Mouse (Mus musculus) forebrain, embryonic 11.5 days (tissue): Measurements from ENCODE around the gene Rbpms2. TPM values are rescaled to one million over a fixed set of nuclear protein-coding genes. Genes with fewer than 3 reads are reported as not detected.

Source experiments
- ATAC-seq: fragments of 200-750 bp; cut with Nextera tagmentation; replicated peaks from 2 replicates; pipeline ENCODE4 v1.8.0; 2017; ENCODE audit warnings: moderate TSS enrichment; ENCODE audit not compliant: low FRiP score
- DNase-seq: peaks from one replicate; pipeline ENCODE4 v3.0.0-alpha.2; 2017; ENCODE audit warnings: low spot score
- H3K27ac ChIP-seq: fragments of 300-500 bp; sonication (generic); 2 replicates; pipeline ENCODE4 v1.5.1; 2014; ENCODE audit warnings: low read depth, low read length
- H3K27me3 ChIP-seq: fragments of 300-500 bp; sonication (generic); 2 replicates; pipeline ENCODE4 v1.6.1; 2014; ENCODE audit warnings: mild to moderate bottlenecking, low read length, mixed read lengths; ENCODE audit not compliant: control insufficient read depth, insufficient read depth
- H3K36me3 ChIP-seq: fragments of 300-500 bp; sonication (generic); 2 replicates; pipeline ENCODE4 v1.6.1; 2014; ENCODE audit warnings: mild to moderate bottlenecking, low read length, moderate library complexity, mixed read lengths; ENCODE audit not compliant: control insufficient read depth, insufficient read depth
- H3K4me1 ChIP-seq: fragments of 300-500 bp; sonication (generic); replicated peaks from 2 replicates; pipeline ENCODE4 v1.6.1; 2014; ENCODE audit warnings: low read length, mixed read lengths; ENCODE audit not compliant: control insufficient read depth, insufficient read depth
- H3K4me2 ChIP-seq: fragments of 300-500 bp; sonication (generic); 2 replicates; pipeline ENCODE4 v1.6.1; 2014; ENCODE audit warnings: low read depth, mild to moderate bottlenecking, low read length, moderate library complexity, mixed read lengths; ENCODE audit not compliant: severe bottlenecking
- H3K4me3 ChIP-seq: fragments of 300-500 bp; sonication (generic); 2 replicates; pipeline ENCODE4 v1.5.1; 2014; ENCODE audit warnings: low read depth, low read length
- H3K9ac ChIP-seq: fragments of 300-500 bp; sonication (generic); 2 replicates; pipeline ENCODE4 v1.6.1; 2014; ENCODE audit warnings: low read length
- H3K9me3 ChIP-seq: fragments of 300-500 bp; sonication (generic); 2 replicates; pipeline ENCODE4 v1.6.1; 2016; ENCODE audit warnings: low read length, mixed read lengths; ENCODE audit not compliant: control insufficient read depth
- WGBS: fragments of 180-500 bp; shearing (Covaris S2); extraction: QIAGEN DNeasy Blood & Tissue Kit; methylation state at CpG from one replicate; pipeline ENCODE4 v1.1.7; 2014; 5-methylcytosine and 5-hydroxymethylcytosine counted together
- polyA plus RNA-seq: library from polyadenylated mRNA; unstranded; fragments of >200 nt; fragmentation: Nextera tagmentation; extraction: Ambion mirVana; gene quantifications from 2 replicates; pipeline ENCODE4 v1.2.1, GENCODE M21; 2014

Rbpms2 gene
- polyA plus RNA-seq: 20.3 and 23.6 TPM in 2 replicates

- 1% methylated on average over 38 of the region's 40 CpGs for WGBS
- Histone ChIP-seq H3K27ac (no peak within 1 kb of the TSS), H3K36me3 (no peaks in the 10 kb centered on the region), H3K4me3 (peak within 1 kb of the TSS; percentile 60), H3K27me3 (peaks cover 31% of the 10 kb centered on the region), H3K4me2 (peak within 1 kb of the TSS; percentile 100), H3K9ac (peak within 1 kb of the TSS; percentile 68), H3K4me1 (peaks cover 15% of the 10 kb centered on the region), H3K9me3 (no peaks in the 10 kb centered on the region)
- ATAC-seq: no peak
- DNase-seq: peak; percentile 64
These were observed at the start of gene Rbpms2 for GRCm38 (mm10) chr9:65629025-65629766. TSS of gene Rbpms2 (plus strand) at chr9:65629648.

GRCm38 (mm10) chr9:65579781-65580371, 49.6 kb upstream of the Rbpms2 start, which contains the start of gene Plekho2:
TSS of gene Plekho2 (minus strand) at chr9:65580040.
- peak; percentile 100 for DNase-seq
- Histone ChIP-seq H3K36me3 (no peaks in the 10 kb centered on the region), H3K9me3 (no peaks in the 10 kb centered on the region), H3K27me3 (no peaks in the 10 kb centered on the region), H3K4me2 (peak within 1 kb of the TSS; percentile 62), H3K4me1 (peaks cover 7% of the 10 kb centered on the region; the same call in 1 of the 2 replicates), H3K9ac (peak within 1 kb of the TSS; percentile 63), H3K27ac (peak within 1 kb of the TSS; percentile 64), H3K4me3 (peak within 1 kb of the TSS; percentile 45)
- WGBS: 0% methylated on average over 39 of the region's 45 CpGs
- peak; percentile 93 for ATAC-seq

GRCm38 (mm10) chr9:65580401-65581256, 48.8 kb upstream of the Rbpms2 start:
- Histone ChIP-seq H3K36me3 (no peaks in the 10 kb centered on the region), H3K9me3 (no peaks in the 10 kb centered on the region), H3K4me2 (peak overlapping the region; percentile 62), H3K4me1 (peaks cover 7% of the 10 kb centered on the region; the same call in 1 of the 2 replicates), H3K27me3 (no peaks in the 10 kb centered on the region), H3K4me3 (peak overlapping the region; percentile 45), H3K27ac (peak overlapping the region; percentile 64), H3K9ac (peak overlapping the region; percentile 44)
- WGBS: 9% methylated on average over 27 of the region's 29 CpGs
- DNase-seq (peak; percentile 85), ATAC-seq (peak; percentile 87)

GRCm38 (mm10) chr9:65583045-65583444, 46.4 kb upstream of the Rbpms2 start:
- DNase-seq: no peak
- ATAC-seq: no peak
- no peak overlapping the region for H3K27ac ChIP-seq
- no peak overlapping the region for H3K9ac ChIP-seq
- no peaks in the 10 kb centered on the region for H3K36me3 ChIP-seq
- H3K4me2 ChIP-seq: no peak overlapping the region
- H3K4me1 ChIP-seq: peaks cover 7% of the 10 kb centered on the region; the same call in 1 of the 2 replicates
- no peaks in the 10 kb centered on the region for H3K27me3 ChIP-seq
- no peak overlapping the region for H3K4me3 ChIP-seq
- WGBS: 33% methylated on average over 8 of the region's 8 CpGs
- H3K9me3 ChIP-seq: no peaks in the 10 kb centered on the region

DNA sequence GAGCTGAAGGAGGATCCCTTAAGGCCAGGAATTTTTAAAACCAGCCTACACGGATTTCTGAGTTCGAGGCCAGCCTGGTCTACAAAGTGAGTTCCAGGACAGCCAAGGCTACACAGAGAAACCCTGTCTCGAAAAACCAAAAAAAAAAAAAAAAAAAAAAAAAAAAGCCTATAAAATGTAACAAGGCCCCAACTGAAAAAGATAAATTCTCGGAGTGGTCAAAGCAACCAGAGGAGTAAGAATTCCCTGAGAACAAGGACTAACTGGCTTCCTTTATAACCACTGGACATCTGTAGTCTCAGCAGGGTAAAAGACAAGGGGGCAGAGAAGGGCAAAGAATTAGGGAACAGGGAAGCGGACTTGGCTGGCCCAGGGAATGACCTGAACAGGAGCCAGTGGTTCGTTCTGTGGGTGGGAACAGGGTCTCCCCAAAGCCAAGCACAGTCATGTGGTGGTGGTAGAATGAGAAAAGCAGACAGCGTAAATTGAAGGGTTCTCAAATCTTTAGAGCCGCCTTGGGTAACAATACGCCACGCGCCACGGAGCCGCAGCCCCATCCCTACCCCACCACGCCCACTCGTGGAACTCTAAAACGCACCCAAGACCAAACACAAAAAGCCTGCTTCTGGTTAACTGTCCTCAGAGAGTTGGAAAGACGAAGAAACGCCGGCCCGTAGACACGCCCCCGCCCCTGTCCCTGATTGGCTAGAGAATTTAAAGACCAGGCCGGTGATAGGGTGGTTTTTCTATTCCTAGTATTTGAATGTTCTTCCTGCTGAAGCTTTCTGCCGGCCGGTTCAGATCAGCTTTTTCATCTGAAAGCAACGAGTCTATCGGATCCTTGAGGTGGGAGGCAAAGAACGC, 42.8 kb upstream of the Rbpms2 start, which contains the start of gene Pif1:
Pif1 (plus strand) TSS at position 755 of the 864 bp plus-strand sequence.
- no peaks in the 10 kb centered on the region for H3K9me3 ChIP-seq
- H3K4me1 ChIP-seq: peaks cover 10% of the 10 kb centered on the region
- peak within 1 kb of the TSS; percentile 74 for H3K4me3 ChIP-seq
- H3K27ac ChIP-seq: peak within 1 kb of the TSS; percentile 66
- H3K27me3 ChIP-seq: no peaks in the 10 kb centered on the region
- H3K9ac ChIP-seq: peak within 1 kb of the TSS; percentile 77
- 11% methylated on average over 28 of the region's 28 CpGs for WGBS
- H3K36me3 ChIP-seq: no peaks in the 10 kb centered on the region; the same call in 1 of the 2 replicates
- H3K4me2 ChIP-seq: peak within 1 kb of the TSS; percentile 96
- DNase-seq (peak; percentile 91), ATAC-seq (peak; percentile 90)

DNA sequence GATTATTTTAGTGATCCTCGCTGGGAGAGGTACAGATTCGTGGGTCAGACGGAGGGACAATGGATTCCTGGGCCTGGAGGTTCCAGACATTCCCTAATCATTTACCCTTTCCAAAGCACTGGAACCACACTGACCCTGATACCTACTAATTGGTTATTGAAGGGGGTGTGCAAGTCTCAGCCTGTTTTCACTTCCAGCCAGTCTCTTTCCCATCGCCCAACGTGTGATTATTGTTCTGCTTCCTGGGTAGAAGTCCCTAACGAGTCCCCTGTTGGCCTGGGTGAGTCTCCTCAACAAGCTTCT, 42.2 kb upstream of the Rbpms2 start:
- H3K27ac ChIP-seq: peak overlapping the region; percentile 66; the same call in 1 of the 2 replicates
- no peaks in the 10 kb centered on the region for H3K9me3 ChIP-seq
- H3K27me3 ChIP-seq: no peaks in the 10 kb centered on the region
- ATAC-seq (no peak), DNase-seq (no peak)
- 0% methylated on average over 6 of the region's 6 CpGs for WGBS
- peak overlapping the region; percentile 96 for H3K4me2 ChIP-seq
- H3K36me3 ChIP-seq: no peaks in the 10 kb centered on the region; the same call in 1 of the 2 replicates
- H3K4me3 ChIP-seq: peak overlapping the region; percentile 74
- H3K9ac ChIP-seq: peak overlapping the region; percentile 77
- H3K4me1 ChIP-seq: peaks cover 10% of the 10 kb centered on the region

DNA sequence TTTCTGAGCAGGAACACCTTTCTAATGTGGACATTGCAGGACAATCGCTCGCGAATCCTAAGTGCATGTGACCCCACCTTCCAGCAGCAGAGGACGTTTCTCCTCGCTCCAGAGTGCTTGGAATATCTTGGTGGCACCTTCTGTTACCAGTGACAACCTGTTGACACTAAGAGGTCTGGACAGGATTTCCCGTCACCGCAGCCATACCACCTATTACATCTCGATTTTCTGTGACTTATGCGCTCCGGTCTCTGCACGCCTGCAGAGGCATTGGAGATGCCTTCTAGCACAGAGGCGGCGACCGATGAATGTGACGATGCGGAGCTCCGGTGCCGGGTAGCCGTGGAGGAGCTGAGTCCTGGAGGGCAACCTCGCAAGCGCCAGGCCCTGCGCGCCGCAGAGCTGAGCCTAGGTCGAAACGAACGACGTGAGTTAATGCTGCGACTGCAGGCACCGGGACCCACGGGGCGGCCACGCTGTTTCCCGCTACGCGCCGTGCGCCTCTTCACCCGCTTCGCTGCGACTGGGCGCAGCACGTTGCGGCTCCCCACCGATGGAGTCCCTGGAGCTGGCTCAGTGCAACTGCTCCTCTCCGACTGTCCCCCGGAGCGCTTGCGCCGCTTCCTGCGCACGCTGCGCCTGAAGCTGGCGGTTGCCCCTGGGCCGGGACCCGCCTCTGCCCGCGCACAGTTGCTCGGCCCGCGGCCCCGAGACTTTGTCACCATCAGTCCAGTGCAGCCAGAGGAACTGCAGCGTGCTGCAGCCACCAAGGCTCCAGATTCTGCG, 41.7 kb upstream of the Rbpms2 start:
- no peak for ATAC-seq
- Histone ChIP-seq H3K9ac (peak overlapping the region; percentile 77), H3K36me3 (peaks cover 1% of the 10 kb centered on the region; the same call in 1 of the 2 replicates), H3K9me3 (no peaks in the 10 kb centered on the region), H3K4me1 (peaks cover 10% of the 10 kb centered on the region), H3K27ac (no peak overlapping the region), H3K27me3 (no peaks in the 10 kb centered on the region), H3K4me2 (peak overlapping the region; percentile 96), H3K4me3 (peak overlapping the region; percentile 74)
- peak; percentile 67 for DNase-seq
- WGBS: under 1% methylated on average over 64 of the region's 64 CpGs
